Mouse (Mus musculus) liver, postnatal 0 days (tissue): ENCODE data around the gene Mlycd.
A peak's percentile ranks its signal among the peaks of the same experiment; 100 is the strongest.

ENCODE experiments used
- CTCF ChIP-seq: sonication (generic); IDR thresholded peaks from 2 replicates; pipeline ENCODE4 v1.5.1; 2016; ENCODE audit warnings: antibody characterized with exemption, low read depth
- EP300 ChIP-seq: IDR thresholded peaks from 2 replicates; pipeline ENCODE4 v1.6.1; 2016; ENCODE audit warnings: antibody characterized with exemption, low read depth, mild to moderate bottlenecking

GRCm38 (mm10) chr8:119440250-119440951, 45.7 kb downstream of the Mlycd start:
- TF ChIP-seq EP300 = no peak
- peak; percentile 76 for TF ChIP-seq CTCF
